Mouse (Mus musculus) brain, adult 2 months (tissue): ENCODE results near the gene Vmn1r35.
"Not testable (repeated sequence)": the region's sequence is repeated elsewhere in the genome, so short reads cannot be mapped to it uniquely, and the experiment has no call there.

Experiments
- DNase-seq: peaks from one replicate; pipeline ENCODE4 v3.0.0; 2011; ENCODE audit warnings: low read depth, low spot score

The Vmn1r35 gene

DNA sequence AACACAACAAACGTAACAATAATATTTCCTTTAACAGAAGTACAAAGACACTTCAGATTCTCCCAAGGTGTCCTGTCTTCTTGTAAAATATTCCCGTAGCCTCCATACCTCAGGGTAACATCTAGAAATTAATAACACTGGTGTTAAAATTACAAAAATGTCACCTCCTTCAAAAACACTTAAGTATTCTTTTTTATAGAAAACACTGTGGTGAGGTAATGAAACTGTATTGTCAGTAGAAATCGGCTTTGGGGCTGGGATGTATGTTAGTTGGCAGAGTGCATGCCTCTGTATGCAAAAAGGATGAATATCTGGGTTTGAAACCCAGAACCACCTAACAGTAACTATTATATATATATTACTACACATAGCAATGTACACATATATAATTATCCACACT is at the start of gene Vmn1r35:
Gene Vmn1r35, minus strand, starts transcription at position 101 of the 400 bp plus-strand sequence.
- DNase-seq, result no peak

DNA sequence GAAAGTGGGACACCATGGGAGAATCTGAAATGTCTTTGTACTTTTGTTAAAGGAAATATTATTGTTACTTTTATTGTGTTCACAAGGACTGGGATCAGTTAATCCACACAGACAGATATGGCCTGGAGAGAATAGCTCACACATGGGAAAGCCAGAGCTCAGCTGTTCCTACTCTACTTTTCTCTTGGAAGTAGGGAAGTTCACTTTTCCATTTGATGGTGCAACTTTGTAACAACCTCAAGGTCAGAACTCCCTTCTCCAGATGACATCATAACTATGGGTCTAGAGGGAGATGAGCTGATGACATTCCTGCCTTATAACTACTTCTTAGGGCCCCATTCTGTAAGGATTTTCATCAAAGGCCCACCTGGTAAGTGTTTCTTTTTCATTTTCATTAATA is 43.4 kb upstream of the Vmn1r35 start, which contains the start of gene Vmn1r37:
Gene Vmn1r37, plus strand, starts transcription at position 301 of the 400 bp plus-strand sequence.
- DNase-seq, result not testable (repeated sequence)

DNA sequence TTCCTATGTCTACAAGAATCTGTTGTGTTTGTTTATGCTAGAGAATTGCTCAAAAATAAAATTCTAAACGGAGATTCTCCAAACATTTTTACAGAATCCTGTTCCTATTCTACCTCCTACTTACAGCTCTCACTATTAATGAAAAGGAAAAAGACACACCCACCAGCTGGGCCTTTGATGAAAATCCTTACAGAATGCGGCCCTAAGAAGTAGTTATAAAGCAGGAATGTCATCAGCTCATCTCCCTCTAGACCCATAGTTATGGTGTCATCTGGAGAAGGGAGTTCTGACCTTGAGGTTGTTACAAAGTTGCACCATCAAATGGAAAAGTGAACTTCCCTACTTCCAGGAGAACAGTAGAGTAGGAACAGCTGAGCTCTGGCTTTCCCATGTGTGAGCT is 33.4 kb upstream of the Vmn1r35 start, which contains the start of gene Vmn1r36:
Gene Vmn1r36, minus strand, starts transcription at position 101 of the 400 bp plus-strand sequence.
- DNase-seq, result not testable (repeated sequence)

DNA sequence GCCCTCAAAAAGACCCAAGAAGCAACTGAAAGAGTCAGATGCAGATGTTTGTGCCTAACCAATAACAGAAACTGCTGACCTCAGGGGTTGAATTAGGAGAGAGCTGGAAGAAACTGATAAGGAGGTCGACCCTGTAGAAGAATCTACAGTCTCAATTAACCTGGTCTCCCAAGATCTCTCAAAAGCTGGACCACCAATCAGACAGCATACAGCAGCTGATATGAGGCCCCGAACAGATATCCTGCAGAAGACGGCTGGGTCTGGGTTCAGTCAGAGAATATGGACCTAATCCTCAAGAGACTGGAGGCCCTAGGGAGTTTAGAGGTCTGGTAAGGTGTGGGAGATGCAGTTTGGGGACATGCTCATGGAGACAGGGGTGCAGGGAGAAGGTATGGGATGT is 28.1 kb upstream of the Vmn1r35 start:
- no peak for DNase-seq

DNA sequence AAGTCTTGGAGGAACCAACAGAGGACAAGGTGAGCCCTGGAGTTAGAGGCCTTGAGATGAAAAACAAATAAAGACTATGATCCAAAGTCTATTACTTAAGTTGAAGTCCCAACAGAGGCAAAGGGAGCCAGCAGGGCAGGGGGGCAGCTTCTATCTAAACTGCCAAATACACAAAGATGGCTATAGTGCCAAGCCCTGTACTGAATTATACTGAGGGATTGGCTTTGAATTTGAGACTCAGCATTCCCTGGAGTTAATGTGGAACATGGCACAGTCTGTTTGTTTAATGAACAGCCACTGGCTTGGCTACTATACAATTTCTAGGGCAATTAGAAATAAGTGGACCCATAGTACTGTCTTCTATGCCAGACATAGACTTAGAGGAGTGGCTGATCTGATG is 23.2 kb upstream of the Vmn1r35 start:
- no peak for DNase-seq

DNA sequence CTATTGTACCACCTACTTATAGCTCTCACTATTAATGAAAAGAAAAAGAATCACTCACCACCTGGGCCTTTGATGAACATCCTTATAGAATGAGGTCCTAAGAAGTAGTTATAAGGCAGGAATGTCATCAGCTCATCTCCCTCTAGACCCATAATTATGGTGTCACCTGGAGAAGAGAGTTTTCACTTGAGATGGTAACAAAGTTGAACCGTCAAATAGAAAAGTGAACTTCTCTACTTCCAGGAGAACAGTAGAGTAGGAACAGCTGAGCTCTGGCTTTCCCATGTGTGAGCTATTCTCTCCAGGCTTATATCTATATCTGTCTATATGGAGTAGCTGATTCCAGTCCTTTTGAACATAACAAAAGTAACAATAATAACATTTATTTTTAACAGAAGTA is 41.9 kb downstream of the Vmn1r35 start, which contains the start of gene Vmn1r34:
Gene Vmn1r34, minus strand, starts transcription at position 101 of the 400 bp plus-strand sequence.
- no peak for DNase-seq
